Mouse (Mus musculus) brain, embryonic 14.5 days (tissue): ENCODE measurements around the gene Acot13. TPM values are rescaled to one million over a fixed set of nuclear protein-coding genes. Genes with fewer than 3 reads are reported as not detected.

ENCODE experiments used
- DNase-seq: peaks from one replicate; pipeline ENCODE4 v3.0.0-alpha.2; 2011; ENCODE audit warnings: low read depth
- CTCF ChIP-seq: fragments of 200-500 bp; IDR thresholded peaks from 2 replicates; pipeline ENCODE4 v1.5.1; 2012; ENCODE audit warnings: inconsistent platforms, mild to moderate bottlenecking, moderate library complexity, borderline replicate concordance; ENCODE audit not compliant: insufficient read depth, insufficient read length; ENCODE audit errors: extremely low read depth
- POLR2A ChIP-seq: fragments of 200-500 bp; IDR thresholded peaks from 2 replicates; pipeline ENCODE4 v1.6.1; 2012; ENCODE audit warnings: mild to moderate bottlenecking, inconsistent platforms, borderline replicate concordance; ENCODE audit not compliant: poor library complexity, insufficient read depth, insufficient read length, severe bottlenecking; ENCODE audit errors: extremely low read depth
- polyA plus RNA-seq: library from polyadenylated mRNA; depleted of rRNA; stranded (reverse); fragments of >200 nt; gene quantifications from 2 replicates; pipeline ENCODE4 v1.2.3, GENCODE M21; 2012; rRNA removed

Gene Acot13
- polyA plus RNA-seq, result 33.9 and 38.0 TPM in 2 replicates

DNA sequence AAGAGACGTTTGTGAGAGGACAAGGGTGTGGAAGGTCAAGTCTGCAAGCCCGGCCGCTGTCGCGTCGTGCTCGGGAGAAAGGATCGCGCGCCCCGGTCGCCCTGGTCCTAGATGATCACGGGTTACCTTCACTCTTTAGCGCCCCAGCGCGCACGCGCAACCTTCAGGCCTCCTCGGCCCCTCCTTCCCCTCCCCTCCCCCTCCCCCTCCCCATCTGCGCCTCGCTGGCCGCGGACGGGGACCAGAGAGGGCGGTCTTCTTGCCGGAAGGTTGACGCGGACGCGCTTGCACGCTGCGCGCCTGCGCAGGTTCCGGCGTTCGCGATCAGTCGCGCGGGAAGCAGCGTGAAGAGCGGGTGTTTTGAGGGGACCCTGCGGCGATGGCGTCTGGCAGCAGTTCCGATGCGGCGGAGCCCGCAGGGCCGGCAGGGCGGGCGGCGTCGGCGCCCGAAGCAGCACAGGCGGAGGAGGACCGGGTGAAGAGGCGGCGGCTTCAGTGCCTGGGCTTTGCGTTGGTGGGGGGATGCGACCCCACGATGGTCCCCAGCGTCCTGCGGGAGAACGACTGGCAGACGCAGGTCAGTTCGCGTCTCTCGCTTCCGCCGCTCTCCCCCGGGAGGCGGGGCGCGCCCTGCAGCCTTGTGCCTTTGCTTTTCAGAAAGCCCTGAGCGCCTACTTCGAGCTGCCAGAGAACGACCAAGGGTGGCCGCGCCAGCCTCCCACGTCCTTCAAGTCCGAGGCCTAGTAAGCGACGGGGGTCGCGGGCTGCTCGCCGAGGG, at the start of gene Acot13, which contains the start of gene Tdp2:
Acot13 (minus strand) TSS at position 188 of the 778 bp plus-strand sequence.
Tdp2 (plus strand) TSS at position 327 of the 778 bp plus-strand sequence.
- peak; percentile 99 for DNase-seq
- TF ChIP-seq POLR2A, result peak; percentile 93
- no peak for TF ChIP-seq CTCF

DNA sequence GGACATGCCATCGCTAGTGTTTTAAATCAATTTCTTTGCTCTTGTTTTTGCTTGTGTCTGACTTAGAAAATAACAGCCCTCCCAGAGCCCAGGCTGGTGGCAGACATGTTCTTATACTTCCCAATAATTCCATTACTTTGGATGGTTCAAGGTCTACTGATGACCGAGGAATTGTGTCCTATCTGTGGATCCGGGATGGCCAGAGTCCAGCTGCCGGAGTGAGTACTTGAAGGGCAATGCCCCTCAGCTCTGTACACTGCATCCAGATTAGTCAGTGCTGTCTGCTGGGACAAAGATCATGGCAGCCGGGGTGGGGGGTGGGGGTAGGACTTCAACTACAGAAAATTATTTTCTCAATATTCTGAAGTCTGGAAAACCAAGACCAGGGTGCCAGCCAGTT, 49.4 kb upstream of the Acot13 start:
- no peak for TF ChIP-seq CTCF
- TF ChIP-seq POLR2A, result no peak
- no peak for DNase-seq

DNA sequence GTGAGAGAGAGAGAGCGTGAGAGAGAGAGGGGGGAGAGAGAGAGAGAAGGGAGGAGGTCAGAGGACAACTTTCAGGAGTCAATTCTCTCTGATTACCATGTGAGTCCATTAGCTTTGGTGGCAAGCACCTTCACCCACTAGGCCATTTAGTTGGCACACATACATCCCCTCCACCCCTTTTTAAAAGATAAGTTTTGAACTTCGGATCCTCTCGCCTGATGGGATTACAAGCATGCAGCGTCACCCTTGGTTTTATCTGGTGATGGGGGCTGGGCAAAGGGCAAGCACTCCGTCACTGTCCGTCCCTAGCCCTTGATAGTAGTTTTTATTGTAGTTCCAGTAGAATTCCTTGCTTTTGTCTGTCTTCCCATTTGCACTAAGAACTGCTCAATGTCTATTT, 48.9 kb upstream of the Acot13 start:
- DNase-seq, result no peak
- TF ChIP-seq POLR2A (no peak), CTCF (no peak)

DNA sequence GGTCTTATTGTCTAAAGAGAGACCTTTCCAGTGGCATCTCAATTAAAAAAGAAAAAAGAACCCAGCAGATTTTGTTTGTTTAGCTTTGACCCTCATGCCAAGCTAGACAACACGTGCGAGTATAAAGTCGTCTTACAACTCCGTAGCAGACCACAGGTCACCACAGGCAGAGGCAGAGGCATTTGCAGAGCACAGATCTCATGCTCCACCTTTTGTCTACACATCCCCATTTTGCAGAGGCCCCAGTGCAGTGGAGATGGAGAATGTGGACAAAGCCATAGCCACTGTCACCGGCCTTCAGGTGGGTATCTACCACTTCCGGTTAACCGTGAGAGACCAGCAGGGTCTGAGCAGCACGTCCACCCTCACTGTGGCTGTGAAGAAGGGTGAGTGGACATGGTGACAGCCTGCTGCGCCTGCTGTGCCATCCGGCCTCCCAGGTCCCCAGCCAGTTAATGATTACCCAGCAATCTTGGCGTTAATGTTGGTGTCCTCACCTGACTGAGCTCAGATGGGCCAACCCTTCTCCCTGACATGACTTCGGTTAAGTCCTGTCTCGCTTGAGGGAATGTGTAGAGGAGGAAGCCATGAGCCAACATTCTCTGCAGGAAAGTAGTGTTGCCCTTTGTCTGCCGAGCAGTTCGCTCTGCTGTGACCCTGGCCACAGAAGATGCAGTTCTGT, 48.2 kb upstream of the Acot13 start:
- TF ChIP-seq POLR2A (no peak), CTCF (no peak)
- no peak for DNase-seq

DNA sequence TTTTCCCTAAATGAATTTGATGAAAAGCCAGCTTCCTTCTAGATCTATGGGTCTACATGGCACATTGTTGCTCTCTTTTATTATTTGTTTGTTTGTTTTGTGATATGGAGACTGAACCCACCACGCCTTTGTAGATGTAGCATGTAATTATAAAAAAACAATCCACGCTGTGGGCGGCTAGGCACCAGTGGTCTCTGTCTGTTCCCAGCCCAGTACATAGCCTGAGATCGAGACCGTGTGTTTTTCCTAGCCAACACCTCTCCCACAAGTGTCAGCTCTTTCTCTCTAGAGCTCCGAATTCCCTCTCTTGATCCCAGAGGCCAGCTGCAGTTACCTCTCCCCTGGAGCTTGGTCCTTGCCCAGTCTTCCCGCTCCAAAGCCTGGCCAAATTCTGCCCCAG, 36.9 kb upstream of the Acot13 start:
- no peak for DNase-seq
- TF ChIP-seq CTCF, result no peak
- no peak for TF ChIP-seq POLR2A

DNA sequence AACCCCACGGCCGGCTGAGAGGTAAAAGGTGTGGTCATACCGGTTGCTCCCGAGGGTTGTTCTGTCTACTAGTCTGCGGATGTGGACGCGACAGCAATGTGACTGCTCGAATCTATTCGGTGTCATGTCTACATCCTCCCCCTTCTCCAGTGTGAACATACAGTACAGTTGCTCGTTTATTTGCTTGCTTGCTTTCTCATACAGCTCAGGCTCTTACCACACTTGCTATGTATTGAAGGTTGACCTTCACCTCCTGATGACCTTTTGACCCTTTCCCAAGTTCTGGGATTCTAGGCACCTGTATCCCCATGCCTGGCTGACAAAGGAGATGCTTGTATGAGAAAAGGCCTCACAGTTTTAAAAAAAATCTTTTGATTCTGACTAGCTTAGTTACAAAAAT, 36.4 kb upstream of the Acot13 start:
- no peak for TF ChIP-seq POLR2A
- no peak for TF ChIP-seq CTCF
- no peak for DNase-seq

DNA sequence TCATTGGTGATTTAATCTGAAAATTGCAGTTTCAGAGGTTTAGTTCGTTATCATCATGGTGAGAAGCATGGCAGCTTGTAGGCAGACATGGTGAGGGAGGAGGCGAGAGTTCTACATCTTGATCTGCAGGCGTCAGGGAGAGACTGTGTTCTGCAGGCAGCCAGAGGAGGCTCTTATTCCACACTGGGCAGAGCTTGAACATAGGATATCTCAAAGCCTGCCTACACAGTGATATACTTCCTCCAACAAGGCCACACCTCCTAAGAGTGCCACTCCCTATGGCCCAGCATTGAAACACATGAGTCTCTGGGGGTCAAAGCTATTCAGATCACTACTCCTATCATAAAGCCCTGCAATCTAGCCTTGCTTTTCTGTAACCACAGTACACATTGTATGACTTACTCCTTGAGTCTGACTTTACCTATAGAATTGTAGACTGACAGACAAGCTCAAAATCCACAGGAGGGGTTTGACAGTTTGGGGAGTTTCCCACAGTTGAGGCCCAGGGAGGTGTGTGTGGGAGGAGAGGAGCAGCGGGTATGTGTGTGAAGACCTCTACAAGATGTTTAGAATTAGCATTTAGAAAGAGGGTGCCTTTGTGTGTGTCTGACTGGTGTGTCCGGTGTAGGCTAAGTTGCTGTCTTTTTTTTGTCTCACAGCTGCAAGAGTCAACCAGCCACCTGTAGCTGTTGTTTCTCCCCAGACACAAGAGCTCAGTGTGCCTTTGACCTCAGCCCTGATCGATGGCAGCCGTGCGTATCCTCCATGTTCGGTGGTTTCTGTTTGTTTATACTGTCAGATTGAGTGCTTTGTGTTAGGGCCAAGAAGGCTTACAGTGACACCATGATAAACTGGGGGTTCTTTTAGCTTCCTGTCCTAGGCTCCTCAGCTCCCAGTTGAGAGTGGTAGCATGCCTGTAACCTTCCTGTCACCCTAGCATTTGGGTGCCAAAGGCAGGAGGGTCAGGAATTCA, 35.4 kb upstream of the Acot13 start:
- no peak for TF ChIP-seq CTCF
- no peak for TF ChIP-seq POLR2A
- no peak for DNase-seq

DNA sequence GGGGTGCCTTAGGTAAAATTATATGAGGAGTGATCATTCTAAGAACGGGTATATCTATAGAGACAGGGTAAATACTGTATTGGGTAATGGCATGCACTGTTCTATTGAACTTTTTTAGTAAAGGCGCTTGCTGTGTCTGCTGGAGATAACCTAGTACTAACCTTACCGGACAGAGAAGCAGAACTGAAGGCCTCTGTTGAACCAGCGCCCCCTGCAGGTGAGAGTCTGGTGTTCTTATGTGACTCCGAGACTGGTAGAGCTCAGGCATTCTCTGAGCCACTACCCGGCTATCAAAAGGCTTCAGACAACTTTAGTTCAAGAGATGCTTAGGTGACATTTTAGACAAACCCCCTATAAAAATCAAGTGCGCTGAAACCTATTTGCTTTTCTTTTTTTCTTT, 31.2 kb upstream of the Acot13 start:
- peak; percentile 12 for DNase-seq
- peak; percentile 27; the same call in 1 of the 2 replicates for TF ChIP-seq CTCF
- no peak for TF ChIP-seq POLR2A

DNA sequence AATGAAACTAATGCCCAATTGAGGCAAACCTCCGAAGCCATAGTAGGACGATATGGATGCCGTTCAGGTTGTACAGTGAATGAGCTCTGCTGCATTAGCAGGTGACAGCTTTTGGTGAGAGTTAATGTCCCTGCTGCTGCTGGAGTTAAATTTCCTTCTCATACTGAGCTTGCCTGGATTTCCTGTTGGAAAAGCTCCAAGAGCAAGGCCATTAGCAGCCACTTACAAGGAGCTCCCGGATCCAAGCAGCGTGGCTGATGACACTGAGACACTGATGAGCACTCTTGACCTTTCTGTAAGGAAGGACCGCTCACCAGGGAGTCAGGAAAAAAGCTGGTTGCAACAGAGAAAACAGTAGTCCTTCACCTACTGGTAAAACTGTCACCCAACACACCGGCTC, 30.7 kb upstream of the Acot13 start:
- TF ChIP-seq CTCF, result no peak
- TF ChIP-seq POLR2A, result no peak
- DNase-seq, result peak; percentile 15

DNA sequence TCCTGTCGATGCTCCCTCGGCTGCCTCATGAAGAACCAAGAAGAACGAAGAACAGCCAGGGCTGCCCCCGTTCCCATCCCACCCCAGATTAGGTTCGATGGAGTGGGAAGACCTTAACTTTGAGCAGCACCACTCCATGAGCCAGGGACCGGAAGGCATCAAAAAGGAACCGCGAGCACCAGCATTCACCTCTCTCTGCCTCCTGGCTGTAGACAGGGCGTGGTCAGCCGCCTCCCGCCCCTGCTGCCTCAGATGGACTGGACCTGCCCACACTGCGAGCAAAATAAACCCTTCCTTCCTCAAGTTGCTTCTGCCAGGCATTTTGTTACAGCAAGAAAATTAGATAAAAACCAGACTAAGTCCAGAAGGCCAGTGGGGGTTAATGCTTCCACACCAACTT, 29.7 kb upstream of the Acot13 start:
- DNase-seq, result no peak
- TF ChIP-seq POLR2A (no peak), CTCF (no peak)

DNA sequence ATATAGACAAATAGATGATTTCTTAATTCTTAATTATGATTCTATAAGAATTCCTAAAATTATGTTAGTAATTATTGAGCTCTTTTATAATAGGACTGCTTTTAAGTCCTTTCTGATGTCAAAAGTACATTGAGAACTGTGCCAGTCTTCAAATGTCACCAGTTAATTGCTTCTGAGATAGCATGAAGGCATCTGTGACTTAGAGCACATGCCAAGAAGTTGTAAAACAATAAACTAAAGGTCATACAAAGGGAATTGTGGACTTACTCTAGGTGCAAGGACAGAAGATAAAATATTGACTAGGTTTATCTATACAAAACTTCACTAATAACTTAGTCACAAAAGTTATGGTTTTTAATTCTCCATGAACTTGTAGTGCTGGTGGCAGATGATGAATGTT, 27.8 kb upstream of the Acot13 start:
- no peak for TF ChIP-seq CTCF
- TF ChIP-seq POLR2A, result no peak

DNA sequence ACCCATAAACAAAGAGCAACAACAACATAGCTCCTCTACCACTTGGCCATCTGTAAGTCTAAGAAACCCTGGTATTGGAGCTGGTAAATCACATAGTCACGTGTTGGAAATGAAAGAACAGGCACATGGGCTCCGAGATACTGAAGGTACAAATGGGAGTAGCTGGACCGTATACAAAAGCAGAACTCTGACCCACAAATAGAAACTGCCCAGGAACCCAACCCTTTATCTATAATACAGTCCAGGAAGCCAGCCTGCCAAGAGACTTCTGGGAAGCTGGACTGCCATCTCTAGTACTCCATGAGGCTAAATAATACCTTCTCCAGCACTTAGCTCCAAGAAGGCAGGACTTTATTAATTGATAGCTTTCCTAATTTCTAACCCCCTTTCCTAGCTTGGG, 21.2 kb upstream of the Acot13 start:
- no peak for DNase-seq
- no peak for TF ChIP-seq POLR2A

More for the DNA sequence above, 27.8 kb upstream of the Acot13 start:
- DNase-seq, result no peak

DNA sequence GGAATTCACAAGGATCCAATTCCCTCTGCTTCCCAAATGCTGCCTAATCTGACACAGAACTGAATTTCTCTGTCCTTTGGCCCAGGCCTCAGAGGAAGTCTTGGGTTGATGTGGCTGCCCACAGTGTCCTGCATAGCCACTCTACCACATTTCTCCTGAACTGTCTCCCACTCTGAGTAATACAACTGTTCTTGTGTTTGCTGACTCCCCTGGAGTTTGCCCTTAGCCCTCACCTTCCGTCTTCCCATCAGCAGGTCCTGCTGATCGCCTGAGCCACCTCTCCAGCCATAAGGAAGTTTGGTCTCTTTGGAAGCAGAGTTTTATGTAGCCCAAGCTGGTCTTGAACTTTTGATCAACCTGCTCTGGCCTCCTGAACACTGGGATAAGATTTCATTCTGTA, 20.6 kb upstream of the Acot13 start:
- no peak for DNase-seq
- TF ChIP-seq POLR2A (no peak), CTCF (no peak)
